Mouse (Mus musculus) megakaryocyte, embryonic 14.5 days (primary cell): ENCODE results near the gene Igfbp1.

Experiments used
- FLI1 ChIP-seq: IDR thresholded peaks from 2 replicates; pipeline ENCODE4 v1.6.1; 2012; ENCODE audit warnings: low read length, inconsistent platforms, mixed read lengths
- GATA1 ChIP-seq: IDR thresholded peaks from 3 replicates; pipeline ENCODE4 v1.6.1; 2012; ENCODE audit warnings: mixed read lengths, low read length, inconsistent platforms, borderline replicate concordance

GRCm38 (mm10) chr11:7213501-7214341 is 16.1 kb downstream of the Igfbp1 start, which contains the start of gene Igfbp3:
- TF ChIP-seq GATA1: no peak
- TF ChIP-seq FLI1: no peak
